Mouse (Mus musculus) brain, embryonic 14.5 days (tissue): ENCODE data around the gene Unc119.

ENCODE experiments used
- CTCF ChIP-seq: fragments of 200-500 bp; IDR thresholded peaks from 2 replicates; pipeline ENCODE4 v1.5.1; 2012; ENCODE audit warnings: inconsistent platforms, mild to moderate bottlenecking, moderate library complexity, borderline replicate concordance; ENCODE audit not compliant: insufficient read depth, insufficient read length; ENCODE audit errors: extremely low read depth
- POLR2A ChIP-seq: fragments of 200-500 bp; IDR thresholded peaks from 2 replicates; pipeline ENCODE4 v1.6.1; 2012; ENCODE audit warnings: mild to moderate bottlenecking, inconsistent platforms, borderline replicate concordance; ENCODE audit not compliant: poor library complexity, insufficient read depth, insufficient read length, severe bottlenecking; ENCODE audit errors: extremely low read depth

GRCm38 (mm10) chr11:78349441-78350358, 6.4 kb downstream of the Unc119 start:
- TF ChIP-seq CTCF (no peak), POLR2A (no peak)
